Mouse (Mus musculus): ENCODE results near the gene Fbxl7.

Fbxl7 gene

GRCm38 (mm10) chr15:26701949-26702675 is 193.3 kb downstream of the Fbxl7 start:
- DNase-seq (ENCODE audit: low spot score in 2 of 2) = no peak

DNA sequence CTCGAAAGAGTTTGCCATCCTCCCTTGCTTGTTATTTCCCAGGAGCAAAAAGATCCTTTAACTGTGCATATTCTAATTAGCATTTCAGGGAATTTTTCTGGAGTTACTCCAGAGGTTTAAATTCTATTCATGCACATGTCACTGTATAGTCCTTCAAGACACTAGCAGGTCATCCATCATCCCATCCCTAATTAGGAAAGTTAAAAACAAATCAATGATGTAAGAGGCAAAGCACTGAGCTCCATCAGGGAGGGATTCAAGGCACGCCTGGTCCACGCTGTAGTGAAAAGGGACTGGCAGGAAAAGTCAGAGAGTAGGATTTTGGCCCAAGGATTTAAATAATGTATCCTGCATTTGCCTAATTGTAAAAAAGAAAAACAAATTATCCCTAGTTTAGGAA is 202.3 kb downstream of the Fbxl7 start:
- no peak for DNase-seq (ENCODE audit: low spot score in 2 of 2)

DNA sequence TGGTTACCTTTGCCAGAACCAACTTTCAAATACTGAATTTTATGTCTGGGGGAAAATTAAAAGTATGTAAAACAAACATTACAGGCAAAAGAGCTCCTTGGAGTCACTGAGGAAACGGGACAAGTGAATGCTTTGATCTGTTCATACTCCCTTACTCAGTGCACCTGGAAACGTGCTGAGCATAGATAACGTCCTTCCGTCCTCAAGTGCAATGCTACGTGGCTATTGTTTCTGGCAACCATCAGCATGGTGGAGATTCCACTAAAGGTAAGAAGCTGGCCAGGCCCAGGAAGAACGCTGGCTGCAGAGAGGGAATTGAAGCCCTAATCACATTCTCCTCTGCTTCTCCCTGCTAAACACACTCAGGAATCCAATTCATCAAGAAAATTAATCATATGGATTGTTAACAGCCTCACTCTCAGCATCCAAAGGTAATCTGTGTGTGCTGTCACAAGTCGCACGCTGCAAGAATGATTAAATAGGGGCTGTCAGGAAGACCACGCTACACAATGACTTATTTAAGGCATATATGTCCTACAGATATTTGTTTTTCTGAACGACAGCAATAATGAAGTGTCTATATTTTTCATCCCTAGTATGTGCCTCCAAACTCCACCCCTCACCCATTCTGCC is 206.8 kb downstream of the Fbxl7 start:
- no peak for DNase-seq (ENCODE audit: low spot score in 2 of 2)

- no peak for DNase-seq (ENCODE audit: low spot score in 2 of 2)
Measured at GRCm38 (mm10) chr15:26687729-26688128, 207.7 kb downstream of the Fbxl7 start.

- DNase-seq (ENCODE audit: low spot score in 2 of 2) = no peak
Measured at GRCm38 (mm10) chr15:26682279-26682678, 213.1 kb downstream of the Fbxl7 start.

DNA sequence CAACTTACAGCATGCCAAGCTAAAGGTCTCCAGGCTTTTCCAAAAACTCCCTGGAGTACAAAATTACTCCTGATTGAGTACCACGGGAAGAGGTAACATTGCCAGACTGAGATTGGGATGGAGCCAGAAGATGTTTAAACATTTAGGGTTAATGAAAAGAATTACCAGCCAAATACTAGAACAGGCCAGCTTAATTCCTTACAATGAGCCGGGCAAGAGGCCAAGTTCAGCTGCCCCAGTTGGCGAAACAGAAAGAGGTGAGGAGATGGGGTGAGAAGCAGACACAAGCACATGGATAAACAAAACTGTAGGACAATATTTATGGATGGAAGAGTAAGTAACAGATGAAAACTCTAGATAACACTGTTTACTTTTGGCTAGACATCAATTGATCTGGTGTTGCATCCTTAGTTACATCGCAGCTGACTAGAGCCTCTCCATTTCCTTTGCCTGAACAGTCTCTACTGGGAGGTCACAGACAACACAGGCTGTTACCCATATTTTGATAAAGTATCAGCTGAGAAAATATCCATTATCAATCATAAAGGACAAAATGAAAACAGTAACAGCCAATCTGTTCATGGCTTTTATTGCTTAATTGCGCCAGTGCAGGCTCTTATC is 222.0 kb downstream of the Fbxl7 start:
- DNase-seq (ENCODE audit: low spot score in 2 of 2) = peak in 1 of 2 experiments; percentile 51

- no peak for DNase-seq (ENCODE audit: low spot score in 2 of 2)
Measured at GRCm38 (mm10) chr15:26654988-26655387, 240.4 kb downstream of the Fbxl7 start.

DNA sequence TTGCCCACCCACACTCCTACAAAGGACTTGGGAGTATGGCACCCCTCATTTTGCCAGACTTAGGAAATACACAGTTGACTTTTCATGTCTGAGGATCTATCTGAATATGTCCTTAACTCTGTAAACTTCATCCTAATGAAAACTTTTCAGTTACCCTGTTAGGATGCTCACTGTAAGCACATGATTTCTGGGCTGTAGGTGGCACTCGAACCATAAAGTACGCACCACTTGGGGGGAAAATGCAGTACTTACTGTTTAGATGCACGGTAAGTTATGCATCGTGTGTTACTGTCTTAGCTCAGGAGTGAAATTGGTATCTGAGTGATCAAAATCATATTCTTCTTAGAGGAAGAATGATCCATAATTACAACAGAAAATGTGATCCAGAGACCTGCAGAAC is 252.8 kb downstream of the Fbxl7 start:
- no peak for DNase-seq (ENCODE audit: low spot score in 2 of 2)

DNA sequence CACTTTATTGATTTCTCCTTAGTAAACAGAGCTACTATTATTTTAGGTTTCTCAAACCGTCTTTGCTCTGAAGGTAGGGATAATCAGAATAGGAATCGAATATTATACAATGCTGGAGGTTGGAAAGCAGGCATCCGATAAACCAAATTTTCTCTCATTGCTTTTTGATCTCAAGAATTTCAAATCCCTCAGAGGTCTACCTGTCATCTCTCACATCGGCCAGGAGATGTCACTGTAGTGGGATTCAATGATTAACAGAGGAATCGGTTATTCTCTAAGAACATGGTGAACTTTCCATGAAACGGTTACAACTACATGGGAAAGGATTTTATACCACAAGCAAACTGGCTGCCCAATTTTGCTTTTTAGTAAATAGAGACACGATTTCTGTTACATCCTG is 255.7 kb downstream of the Fbxl7 start:
- no peak for DNase-seq (ENCODE audit: low spot score in 2 of 2)

DNA sequence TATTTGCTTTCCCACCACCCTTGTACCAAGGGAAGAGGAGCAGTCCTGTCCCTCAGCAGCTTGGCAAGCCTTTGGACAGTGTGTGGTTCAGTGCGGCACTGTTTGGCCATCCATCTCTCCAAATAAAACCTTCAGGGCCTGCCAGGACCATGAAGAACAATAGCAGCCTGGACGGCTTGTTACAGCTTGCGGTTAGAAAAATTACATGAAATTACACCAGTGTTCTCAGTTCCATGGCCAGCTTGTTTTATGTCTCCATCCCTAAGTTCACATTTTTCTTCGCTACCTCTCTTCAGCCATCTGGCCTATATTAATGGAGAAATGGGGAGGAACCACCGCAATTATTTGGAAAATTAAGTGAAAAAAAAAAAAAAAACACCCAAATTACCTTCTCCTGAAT is 259.8 kb downstream of the Fbxl7 start:
- no peak for DNase-seq (ENCODE audit: low spot score in 2 of 2)

- no peak for DNase-seq (ENCODE audit: low spot score in 2 of 2)
Measured at GRCm38 (mm10) chr15:26628181-26628580, 267.2 kb downstream of the Fbxl7 start.

DNA sequence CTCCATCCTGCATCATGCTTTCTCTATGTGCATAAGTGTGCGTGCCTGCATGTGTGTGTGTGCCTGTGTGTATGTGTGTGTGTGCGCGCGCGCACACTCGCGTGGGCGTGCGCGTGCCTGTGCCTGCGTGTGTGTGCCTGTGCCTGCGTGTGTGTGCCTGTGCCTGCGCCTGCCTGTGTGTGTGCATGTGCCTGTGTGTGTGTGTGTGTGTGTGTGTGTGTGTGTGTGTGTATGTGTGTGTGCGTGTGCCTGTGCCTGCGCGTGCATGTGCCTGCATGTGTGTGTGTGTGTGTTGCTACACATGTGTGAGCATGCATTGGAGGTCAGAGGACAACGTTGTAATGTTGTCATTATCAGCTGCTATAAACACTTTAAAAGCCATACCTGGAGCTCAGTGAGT is 272.1 kb downstream of the Fbxl7 start:
- DNase-seq (ENCODE audit: low spot score in 2 of 2) = no peak

DNA sequence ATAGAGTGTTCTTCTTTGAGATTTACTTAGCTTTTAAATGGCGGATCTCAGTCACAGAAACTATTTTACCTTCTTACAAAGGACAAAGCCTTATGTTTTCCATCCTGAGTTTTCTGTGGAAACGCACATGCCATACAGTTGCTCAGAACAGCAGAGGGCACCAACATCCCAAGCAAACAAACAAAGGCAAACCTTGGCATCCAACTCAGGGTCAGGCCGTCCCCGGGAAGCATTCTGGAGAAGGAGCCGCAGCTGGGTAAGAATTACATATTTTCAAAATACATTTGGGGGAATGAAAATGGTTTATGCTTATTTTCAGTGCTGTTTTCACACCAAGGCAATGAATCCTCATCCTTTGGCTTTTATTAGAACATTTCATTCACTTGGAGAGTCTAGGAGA is 275.1 kb downstream of the Fbxl7 start:
- peak in 1 of 2 experiments; percentile 49 for DNase-seq (ENCODE audit: low spot score in 2 of 2)

DNA sequence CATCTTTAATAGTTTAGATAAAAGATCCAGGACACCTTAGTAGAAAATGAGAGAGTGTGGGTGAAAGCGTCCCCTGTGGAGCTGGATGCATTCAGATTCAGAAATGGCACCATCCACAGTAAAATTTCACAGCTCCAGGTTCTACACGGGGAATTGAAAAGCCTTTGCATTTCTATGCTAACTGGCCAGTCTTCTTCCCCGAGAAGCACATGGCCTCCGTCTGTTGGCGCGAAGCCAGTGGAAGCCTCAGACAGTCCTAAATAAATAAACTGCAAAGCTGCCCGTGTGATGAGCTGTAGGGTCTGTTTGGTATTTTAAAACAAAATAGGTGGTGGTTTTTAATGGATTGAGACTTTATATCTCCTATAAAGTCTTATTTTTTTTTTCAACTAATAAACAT is 276.2 kb downstream of the Fbxl7 start:
- DNase-seq (ENCODE audit: low spot score in 2 of 2) = peak; percentile 30 to 55

GRCm38 (mm10) chr15:26596239-26596638 is 299.1 kb downstream of the Fbxl7 start:
- DNase-seq (ENCODE audit: low spot score in 2 of 2) = no peak

- no peak for DNase-seq (ENCODE audit: low spot score in 2 of 2)
Measured at GRCm38 (mm10) chr15:26579947-26580709, 315.3 kb downstream of the Fbxl7 start.

DNA sequence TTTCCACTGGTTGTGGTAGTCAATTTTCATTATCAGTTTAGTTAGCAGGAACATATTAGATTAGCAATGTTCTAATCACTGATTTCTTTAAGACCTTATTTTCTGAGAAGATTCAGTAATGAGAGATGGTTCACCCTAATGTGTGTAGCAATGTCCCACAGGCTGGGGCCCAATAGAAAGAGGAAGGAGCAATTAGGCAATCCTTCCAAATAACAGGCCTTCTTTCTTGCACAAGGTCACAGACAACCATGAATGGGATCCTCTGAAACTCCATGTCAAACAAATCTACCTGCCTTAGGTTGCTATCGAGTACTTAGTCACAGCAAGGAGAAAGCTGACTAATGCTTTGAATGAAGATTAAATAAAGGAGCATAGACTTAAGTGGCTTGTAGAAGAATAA is 316.9 kb downstream of the Fbxl7 start:
- DNase-seq (ENCODE audit: low spot score in 2 of 2) = no peak

- DNase-seq (ENCODE audit: low spot score in 2 of 2) = no peak
Measured at GRCm38 (mm10) chr15:26566076-26566475, 329.3 kb downstream of the Fbxl7 start.

GRCm38 (mm10) chr15:26553620-26554019 is 341.8 kb downstream of the Fbxl7 start:
- DNase-seq (ENCODE audit: low spot score in 2 of 2) = no peak

DNA sequence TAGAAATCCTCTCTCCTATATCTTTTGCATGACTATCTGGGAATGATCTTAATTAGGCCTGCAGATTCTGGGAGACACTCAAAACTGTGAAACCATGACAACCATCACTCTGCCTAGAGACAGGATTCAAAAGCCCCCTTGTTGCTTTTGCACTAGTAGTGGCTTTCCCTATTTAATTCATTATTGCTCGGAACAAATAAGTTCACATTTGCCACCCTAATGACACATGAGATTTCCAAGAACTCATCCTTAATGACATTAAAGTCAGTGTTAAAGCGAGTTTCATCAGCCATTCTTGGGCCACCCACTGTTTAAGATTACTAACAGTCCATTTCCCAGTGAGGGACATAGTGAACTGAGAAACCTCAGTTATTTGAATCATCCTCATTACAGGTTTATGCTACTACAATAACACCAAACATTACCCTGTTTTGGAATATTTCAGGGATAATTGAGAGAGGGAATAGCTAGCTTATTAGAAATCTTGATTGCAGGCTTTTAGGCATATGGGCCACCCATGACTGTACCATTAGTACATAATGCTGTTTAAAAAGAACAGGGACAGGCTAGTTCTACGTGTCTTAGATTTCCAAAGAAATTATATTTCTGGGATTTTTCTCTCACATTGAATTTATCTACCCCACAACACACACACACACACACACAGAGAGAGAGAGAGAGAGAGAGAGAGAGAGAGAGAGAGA is 361.2 kb downstream of the Fbxl7 start:
- DNase-seq (ENCODE audit: low spot score in 2 of 2) = no peak

DNA sequence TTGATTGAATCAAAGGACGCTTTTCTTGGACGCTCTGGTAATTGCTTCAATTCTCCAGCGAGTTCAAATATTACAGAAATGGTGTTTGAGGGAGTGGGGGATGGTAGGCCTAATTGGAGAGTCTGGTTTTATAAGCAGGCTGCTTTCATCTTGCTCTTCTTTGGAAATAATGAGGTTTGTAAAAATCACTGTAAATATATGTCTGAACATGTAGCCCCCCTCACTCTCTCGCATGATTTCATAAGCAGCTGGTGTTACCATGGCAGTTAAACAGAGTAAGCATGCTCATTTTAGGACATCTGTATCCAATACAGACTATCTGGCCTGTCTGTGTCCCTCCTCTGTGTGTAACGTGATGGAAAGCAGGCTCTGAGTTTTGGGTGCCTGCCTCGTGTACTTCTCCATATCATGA is 376.2 kb downstream of the Fbxl7 start:
- DNase-seq (ENCODE audit: low spot score in 2 of 2) = no peak

- DNase-seq (ENCODE audit: low spot score in 2 of 2) = no peak
Measured at GRCm38 (mm10) chr15:26501024-26501423, 394.4 kb downstream of the Fbxl7 start.

Measured in cerebellum, postnatal 4 days (tissue).